Mouse (Mus musculus) urinary bladder, adult 18-20 months (tissue): ENCODE results near the gene Ugt1a7c.

Source experiments
- DNase-seq, 2 experiments: peaks; one replicate each; pipeline ENCODE4 v3.0.0; 2022; ENCODE audit warnings: low spot score in 2 of 2, mixed read lengths in 2 of 2

Ugt1a7c gene

DNA sequence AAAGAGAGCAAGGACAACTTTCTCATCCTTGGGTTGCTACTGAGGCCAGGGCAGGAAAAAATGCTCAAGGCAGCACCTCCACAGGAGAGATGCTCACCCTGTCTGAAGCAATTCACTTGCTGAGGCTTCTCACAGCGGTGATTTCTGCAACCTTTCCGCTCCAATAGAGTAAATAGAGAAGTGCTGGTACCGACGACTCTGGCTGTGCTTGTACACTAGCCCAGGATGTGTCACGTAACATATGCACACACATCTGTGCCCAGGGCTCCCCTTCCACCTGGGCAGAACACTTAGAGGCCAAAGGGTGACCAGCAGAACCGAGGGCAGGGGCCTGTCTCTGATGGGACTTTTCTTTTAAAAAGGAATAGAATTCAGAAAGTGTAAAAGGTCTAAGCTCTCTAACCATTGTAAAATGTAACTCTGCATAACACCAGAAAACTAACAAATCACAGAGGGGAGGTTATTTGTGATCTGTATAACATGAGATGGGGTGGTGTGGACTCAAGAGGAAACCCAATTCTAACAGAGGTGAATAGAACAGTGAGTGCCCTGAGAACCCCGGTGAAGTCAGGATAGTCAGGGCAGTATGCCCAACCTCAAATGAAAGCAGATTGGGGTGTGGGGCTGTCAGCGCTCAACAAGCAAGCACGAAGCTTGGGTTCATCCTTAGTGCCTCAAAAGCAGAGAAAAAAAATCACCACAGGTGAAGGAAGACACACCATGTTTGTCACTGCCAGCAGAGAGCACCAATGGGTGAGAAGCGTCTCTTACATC is 165.9 kb downstream of the Ugt1a7c start:
- no peak for DNase-seq

DNA sequence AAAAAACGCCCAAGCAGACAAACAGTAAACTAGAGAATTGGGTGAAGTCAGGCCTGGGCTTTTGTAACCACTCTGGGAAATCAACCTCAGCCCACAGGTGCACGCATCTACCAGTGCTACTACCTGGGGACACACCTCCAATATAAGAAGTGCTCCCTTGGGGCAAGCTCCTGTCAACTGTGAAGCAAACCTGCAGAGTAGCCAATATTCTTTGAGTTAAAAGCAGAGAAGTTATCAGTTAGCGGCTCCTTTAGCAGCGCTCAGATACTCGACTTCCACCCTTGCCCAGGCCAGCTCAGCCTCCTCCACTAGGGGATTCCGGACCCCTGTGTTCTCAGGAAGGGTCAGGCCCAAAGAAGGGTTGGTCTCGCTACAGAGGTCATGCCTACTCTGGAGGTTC is 166.8 kb downstream of the Ugt1a7c start:
- DNase-seq = no peak

DNA sequence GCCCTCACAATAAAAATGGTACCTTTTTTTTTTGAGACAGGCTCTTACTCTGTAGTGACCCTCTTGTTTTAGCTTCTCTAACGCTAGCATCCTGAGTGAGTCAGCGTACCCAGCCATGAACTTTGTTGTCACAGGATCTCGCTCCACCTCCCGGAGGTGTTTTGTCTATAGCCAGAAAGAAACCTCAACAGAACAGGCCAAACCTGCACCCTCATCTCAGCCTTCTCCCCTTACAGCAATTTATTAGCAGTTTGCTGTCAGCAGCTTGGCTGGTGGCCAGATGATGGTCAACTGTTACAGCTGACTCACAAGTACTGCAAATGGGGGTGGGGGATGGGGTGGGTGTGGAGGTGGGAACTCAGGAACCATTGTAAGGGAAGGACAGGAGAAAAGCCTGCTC is 167.4 kb downstream of the Ugt1a7c start:
- peak; percentile 97 to 98 for DNase-seq

DNA sequence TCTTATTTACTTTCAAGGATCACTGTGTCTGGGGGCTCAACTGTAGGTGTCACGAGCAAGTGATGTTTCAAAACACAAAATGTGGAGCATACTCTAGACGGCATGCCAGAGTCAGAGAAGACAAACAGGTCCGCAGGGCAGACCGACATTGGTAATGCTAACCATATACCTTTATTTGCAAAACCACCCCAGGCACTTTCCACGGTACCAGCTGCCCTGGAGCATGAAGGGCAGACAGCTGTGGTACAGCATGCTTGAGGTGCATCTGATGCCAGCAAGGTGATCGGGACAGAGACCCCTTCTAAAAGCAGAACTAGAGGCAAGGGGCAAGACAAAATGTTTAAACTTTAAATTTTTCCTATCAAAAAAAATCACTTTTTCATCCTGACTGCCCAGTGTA is 168.1 kb downstream of the Ugt1a7c start:
- DNase-seq = no peak

DNA sequence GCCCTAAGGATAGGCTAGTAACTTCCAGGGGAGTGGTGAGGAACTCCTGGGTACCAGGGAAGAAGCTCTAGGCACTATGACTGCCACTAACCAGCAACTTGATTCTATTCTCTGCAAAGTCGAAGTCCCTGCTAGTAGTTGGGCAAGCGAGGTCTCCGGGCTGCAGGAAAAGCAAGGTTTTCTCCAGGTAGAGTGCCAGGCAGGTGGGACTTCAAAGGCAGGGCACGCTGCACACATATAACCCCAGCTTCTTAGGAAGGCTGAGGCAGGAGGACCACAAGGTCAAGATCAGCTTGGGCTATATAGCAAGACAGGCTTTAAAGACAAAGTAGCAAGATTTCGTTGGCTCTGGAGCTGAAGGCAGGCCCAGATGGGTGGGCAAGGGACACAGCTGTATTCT is 168.9 kb downstream of the Ugt1a7c start:
- no peak for DNase-seq

DNA sequence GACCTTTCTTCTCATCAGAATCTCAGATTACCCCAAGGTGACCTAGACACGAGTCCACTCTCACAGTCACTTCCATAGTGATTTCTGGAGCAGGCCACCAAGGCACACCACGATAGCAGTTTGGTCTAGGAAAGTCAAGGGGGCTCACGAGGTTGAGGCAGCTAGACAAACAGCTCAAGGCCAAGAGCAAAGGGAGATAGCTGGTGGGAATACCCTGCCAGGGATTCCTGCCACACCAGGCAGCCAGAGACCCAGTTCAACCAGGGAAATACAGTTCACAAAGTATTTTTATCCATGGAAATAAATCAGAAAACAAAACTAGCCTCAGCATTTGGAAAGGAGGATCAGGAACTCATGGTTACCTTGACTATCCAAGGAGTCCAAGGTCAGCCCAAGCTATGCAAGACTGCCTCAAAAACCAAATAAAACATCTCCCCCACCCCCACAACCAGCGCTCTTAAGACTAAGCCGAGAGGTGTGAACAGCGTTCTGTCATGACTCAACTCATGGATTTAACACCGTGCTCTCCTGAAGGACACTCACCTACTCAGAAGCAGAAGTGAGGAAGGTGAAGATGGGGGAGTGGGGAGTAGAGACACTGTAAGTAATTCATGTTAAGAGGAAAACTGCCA is 169.5 kb downstream of the Ugt1a7c start:
- DNase-seq = no peak

DNA sequence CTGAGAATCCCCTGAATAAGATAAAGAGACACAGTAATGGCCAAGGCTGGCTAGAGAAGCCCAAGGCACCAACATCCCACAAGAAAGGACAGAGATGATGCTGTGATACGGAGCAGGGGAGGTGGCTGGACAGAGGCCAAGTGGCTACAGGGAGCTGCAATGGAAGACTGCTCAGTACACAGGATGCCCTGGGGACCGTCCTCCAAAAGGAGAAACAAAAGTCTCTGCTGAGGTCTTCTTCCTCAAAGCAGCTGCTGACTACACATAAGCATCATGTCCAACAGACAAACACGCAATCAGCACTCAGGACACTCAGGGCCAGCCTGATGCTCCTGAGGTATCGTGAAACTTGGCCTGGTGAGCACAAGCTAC is 170.0 kb downstream of the Ugt1a7c start:
- DNase-seq = no peak

DNA sequence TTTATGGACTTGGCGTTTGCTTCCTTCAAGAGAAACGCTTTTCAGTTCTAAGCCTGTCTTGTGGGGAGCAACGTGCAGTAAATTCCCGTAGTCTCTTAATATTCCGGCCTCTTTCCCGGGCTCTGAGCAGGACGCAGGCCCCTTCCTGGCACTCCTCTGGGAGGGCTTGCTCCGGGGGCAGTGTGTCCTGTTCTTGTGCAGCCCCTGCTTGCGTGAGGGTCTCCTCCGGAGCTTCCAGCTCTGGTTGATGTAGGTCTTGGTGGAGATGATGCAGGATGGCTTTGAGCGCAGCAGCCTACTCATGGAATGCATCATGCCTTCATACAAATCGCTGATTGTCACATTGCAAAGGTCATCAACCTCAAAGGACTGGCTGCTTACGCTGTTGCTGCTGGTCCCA is 171.3 kb downstream of the Ugt1a7c start:
- DNase-seq = no peak

DNA sequence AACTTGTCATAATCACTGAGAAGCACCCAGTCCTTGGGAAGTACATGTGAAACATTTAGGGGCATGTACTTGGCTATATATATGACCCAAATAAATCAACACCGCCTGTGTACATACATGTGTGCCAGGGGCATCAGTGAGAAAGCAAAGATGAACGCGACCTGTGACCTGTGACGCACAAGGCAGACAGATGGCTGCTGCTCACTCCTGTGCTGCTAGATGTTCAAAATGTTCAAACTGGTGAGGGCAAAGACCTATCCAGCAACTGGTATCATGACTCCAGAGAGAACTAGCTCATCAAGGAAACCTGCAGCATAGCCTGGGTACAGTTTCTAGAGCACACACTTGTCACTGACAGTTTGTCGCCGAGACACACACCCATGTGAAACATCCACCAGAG is 172.6 kb downstream of the Ugt1a7c start:
- DNase-seq = no peak

DNA sequence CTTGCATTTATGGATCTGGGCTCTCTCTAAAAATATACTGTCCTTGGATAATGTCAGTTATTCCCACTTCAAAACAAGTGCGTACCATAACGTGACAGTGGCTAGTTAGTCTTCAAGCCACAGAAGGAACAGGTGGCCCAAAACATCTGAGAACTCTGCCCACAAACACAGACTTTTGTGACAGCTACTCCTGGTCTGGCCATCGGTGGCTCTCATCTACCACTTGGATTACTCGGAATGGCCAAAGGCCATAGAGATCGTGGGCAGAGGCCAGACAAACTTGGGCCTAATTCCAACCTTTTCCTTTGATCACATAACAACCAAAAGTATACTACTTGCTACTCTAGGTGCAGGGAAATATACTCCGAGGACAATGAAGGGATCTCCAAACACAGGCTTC is 173.2 kb downstream of the Ugt1a7c start:
- DNase-seq = no peak
